Mouse (Mus musculus): ENCODE results near the gene Gm21985. TPM values are rescaled to one million over a fixed set of nuclear protein-coding genes. Genes with fewer than 3 reads are reported as not detected.

Gm21985 gene
- total RNA-seq (2014; rRNA removed): not detected in 2 replicates
- polyA plus RNA-seq (2012; rRNA removed): not detected in 2 replicates

- H3K4me3 ChIP-seq (ENCODE audit: insufficient read depth, low read depth, low read length): peak within 1 kb of the TSS; percentile 88
- peak; percentile 29 for DNase-seq (ENCODE audit: extremely low read depth, low read depth, low spot score)
- H3K4me1 ChIP-seq (ENCODE audit: control insufficient read depth, insufficient read depth, low read length): peaks cover 6% of the 10 kb centered on the region
- WGBS: 3% methylated on average over 11 of the region's 11 CpGs
- TF ChIP-seq POLR2A (IDR thresholded peaks at IDR 0.05; ENCODE audit: extremely low read depth, insufficient read depth, low read length) (no peak), CTCF (IDR thresholded peaks at IDR 0.05; ENCODE audit: low read depth, low read length) (no peak)
- H3K79me2 ChIP-seq (ENCODE audit: control insufficient read depth, insufficient read depth, low read length): peaks cover 8% of the 10 kb centered on the region; the same call in 1 of the 2 replicates
- peak within 1 kb of the TSS; percentile 87 for H3K9ac ChIP-seq (ENCODE audit: low read depth, low read length)
- H3K27ac ChIP-seq (replicated peaks; ENCODE audit: insufficient read depth, low read depth, low read length): peak within 1 kb of the TSS; percentile 64
- H3K36me3 ChIP-seq (ENCODE audit: control insufficient read depth, insufficient read depth, low read length): no peaks in the 10 kb centered on the region
- no peaks in the 10 kb centered on the region for H3K27me3 ChIP-seq (ENCODE audit: control insufficient read depth, insufficient read depth, low read length)
Observed at GRCm38 (mm10) chr2:112266242-112266592, at the start of gene Gm21985. Gm21985 (plus strand) TSS chr2:112266314.

- Histone ChIP-seq H3K4me3 (ENCODE audit: insufficient read depth, low read depth, low read length) (no peak overlapping the region), H3K27me3 (ENCODE audit: control insufficient read depth, insufficient read depth, low read length) (no peaks in the 10 kb centered on the region), H3K36me3 (ENCODE audit: control insufficient read depth, insufficient read depth, low read length) (no peaks in the 10 kb centered on the region), H3K79me2 (ENCODE audit: control insufficient read depth, insufficient read depth, low read length) (no peaks in the 10 kb centered on the region), H3K9ac (ENCODE audit: low read depth, low read length) (no peak overlapping the region), H3K27ac (replicated peaks; ENCODE audit: insufficient read depth, low read depth, low read length) (no peak overlapping the region), H3K4me1 (ENCODE audit: control insufficient read depth, insufficient read depth, low read length) (no peaks in the 10 kb centered on the region)
- 72% methylated on average over 6 of the region's 6 CpGs for WGBS
- no peak for DNase-seq (ENCODE audit: extremely low read depth, low read depth, low spot score)
- TF ChIP-seq POLR2A (IDR thresholded peaks at IDR 0.05; ENCODE audit: extremely low read depth, insufficient read depth, low read length): no peak
- TF ChIP-seq CTCF (IDR thresholded peaks at IDR 0.05; ENCODE audit: low read depth, low read length): no peak
Observed at GRCm38 (mm10) chr2:112217614-112218013, 48.5 kb upstream of the Gm21985 start.

DNA sequence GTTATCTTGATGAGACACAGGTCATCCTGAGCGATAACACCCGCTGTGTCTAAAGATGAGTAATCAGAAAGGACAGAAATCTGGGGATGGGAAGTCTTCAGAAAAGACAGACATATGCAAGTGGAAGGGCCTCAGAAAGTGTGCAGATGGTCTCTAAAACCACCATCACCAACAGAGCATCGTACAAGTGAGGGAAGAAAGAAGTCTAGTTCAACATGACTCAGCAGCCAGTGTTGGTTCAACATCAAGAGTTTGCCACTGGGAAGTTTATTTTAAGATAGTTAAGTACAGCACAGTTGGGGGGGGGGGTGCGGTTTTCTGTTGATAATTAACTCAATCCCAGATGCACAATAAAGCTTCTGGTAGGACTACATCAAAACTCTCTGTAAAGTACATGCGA, 45.2 kb upstream of the Gm21985 start:
- no peak for DNase-seq (ENCODE audit: extremely low read depth, low read depth, low spot score)
- no peaks in the 10 kb centered on the region for H3K36me3 ChIP-seq (ENCODE audit: control insufficient read depth, insufficient read depth, low read length)
- H3K79me2 ChIP-seq (ENCODE audit: control insufficient read depth, insufficient read depth, low read length): no peaks in the 10 kb centered on the region
- TF ChIP-seq POLR2A (IDR thresholded peaks at IDR 0.05; ENCODE audit: extremely low read depth, insufficient read depth, low read length): no peak
- H3K27ac ChIP-seq (replicated peaks; ENCODE audit: insufficient read depth, low read depth, low read length): no peak overlapping the region
- H3K27me3 ChIP-seq (ENCODE audit: control insufficient read depth, insufficient read depth, low read length): no peaks in the 10 kb centered on the region
- 63% methylated on average over 5 of the region's 5 CpGs for WGBS
- no peaks in the 10 kb centered on the region for H3K4me1 ChIP-seq (ENCODE audit: control insufficient read depth, insufficient read depth, low read length)
- no peak overlapping the region for H3K9ac ChIP-seq (ENCODE audit: low read depth, low read length)
- H3K4me3 ChIP-seq (ENCODE audit: insufficient read depth, low read depth, low read length): no peak overlapping the region

- no peaks in the 10 kb centered on the region for H3K79me2 ChIP-seq (ENCODE audit: control insufficient read depth, insufficient read depth, low read length)
- no peak for TF ChIP-seq CTCF (IDR thresholded peaks at IDR 0.05; ENCODE audit: low read depth, low read length)
- no peak for TF ChIP-seq POLR2A (IDR thresholded peaks at IDR 0.05; ENCODE audit: extremely low read depth, insufficient read depth, low read length)
Observed at GRCm38 (mm10) chr2:112222607-112223006, 43.5 kb upstream of the Gm21985 start.

GRCm38 (mm10) chr2:112224356-112224755, 41.8 kb upstream of the Gm21985 start:
- 72% methylated on average over 4 of the region's 4 CpGs for WGBS
- Histone ChIP-seq H3K9ac (ENCODE audit: low read depth, low read length) (no peak overlapping the region), H3K27ac (replicated peaks; ENCODE audit: insufficient read depth, low read depth, low read length) (no peak overlapping the region), H3K4me1 (ENCODE audit: control insufficient read depth, insufficient read depth, low read length) (no peaks in the 10 kb centered on the region), H3K36me3 (ENCODE audit: control insufficient read depth, insufficient read depth, low read length) (no peaks in the 10 kb centered on the region), H3K4me3 (ENCODE audit: insufficient read depth, low read depth, low read length) (no peak overlapping the region), H3K27me3 (ENCODE audit: control insufficient read depth, insufficient read depth, low read length) (no peaks in the 10 kb centered on the region), H3K79me2 (ENCODE audit: control insufficient read depth, insufficient read depth, low read length) (no peaks in the 10 kb centered on the region)
- no peak for TF ChIP-seq POLR2A (IDR thresholded peaks at IDR 0.05; ENCODE audit: extremely low read depth, insufficient read depth, low read length)
- TF ChIP-seq CTCF (IDR thresholded peaks at IDR 0.05; ENCODE audit: low read depth, low read length): no peak
- no peak for DNase-seq (ENCODE audit: extremely low read depth, low read depth, low spot score)

More at GRCm38 (mm10) chr2:112222607-112223006, 43.5 kb upstream of the Gm21985 start:
- H3K4me3 ChIP-seq (ENCODE audit: insufficient read depth, low read depth, low read length): no peak overlapping the region
- H3K4me1 ChIP-seq (ENCODE audit: control insufficient read depth, insufficient read depth, low read length): no peaks in the 10 kb centered on the region
- no peak for DNase-seq (ENCODE audit: extremely low read depth, low read depth, low spot score)
- no peaks in the 10 kb centered on the region for H3K36me3 ChIP-seq (ENCODE audit: control insufficient read depth, insufficient read depth, low read length)
- no peak overlapping the region for H3K27ac ChIP-seq (replicated peaks; ENCODE audit: insufficient read depth, low read depth, low read length)
- H3K9ac ChIP-seq (ENCODE audit: low read depth, low read length): no peak overlapping the region
- WGBS: 67% methylated on average over 5 of the region's 5 CpGs
- H3K27me3 ChIP-seq (ENCODE audit: control insufficient read depth, insufficient read depth, low read length): no peaks in the 10 kb centered on the region

DNA sequence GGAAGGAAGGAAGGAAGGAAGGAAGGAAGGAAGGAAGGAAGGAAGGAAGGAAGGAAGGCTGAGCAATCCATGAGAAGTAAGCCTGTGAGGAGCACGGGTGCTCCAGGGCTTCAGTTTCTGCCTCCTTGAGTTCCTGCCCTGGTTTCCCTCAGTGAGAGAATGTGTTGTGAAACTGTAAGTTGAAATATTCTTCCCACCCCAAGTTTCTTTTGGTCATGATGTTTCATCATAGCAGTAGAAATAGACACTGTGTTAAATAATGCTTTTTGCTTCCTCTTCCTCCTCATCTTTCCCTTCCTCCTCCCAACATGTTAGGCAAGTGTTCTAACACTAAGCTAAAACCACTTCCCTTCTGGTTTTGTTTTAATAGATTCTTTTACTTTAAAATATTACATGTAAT, 33.5 kb upstream of the Gm21985 start:
- H3K4me3 ChIP-seq (ENCODE audit: insufficient read depth, low read depth, low read length): no peak overlapping the region
- H3K9ac ChIP-seq (ENCODE audit: low read depth, low read length): no peak overlapping the region
- H3K27me3 ChIP-seq (ENCODE audit: control insufficient read depth, insufficient read depth, low read length): no peaks in the 10 kb centered on the region
- WGBS: 71% methylated on average over 1 of the region's 1 CpGs
- no peaks in the 10 kb centered on the region for H3K4me1 ChIP-seq (ENCODE audit: control insufficient read depth, insufficient read depth, low read length)
- DNase-seq (ENCODE audit: extremely low read depth, low read depth, low spot score): peak; percentile 44
- TF ChIP-seq CTCF (IDR thresholded peaks at IDR 0.05; ENCODE audit: low read depth, low read length) (no peak), POLR2A (IDR thresholded peaks at IDR 0.05; ENCODE audit: extremely low read depth, insufficient read depth, low read length) (no peak)
- no peaks in the 10 kb centered on the region for H3K79me2 ChIP-seq (ENCODE audit: control insufficient read depth, insufficient read depth, low read length)
- no peaks in the 10 kb centered on the region for H3K36me3 ChIP-seq (ENCODE audit: control insufficient read depth, insufficient read depth, low read length)
- H3K27ac ChIP-seq (replicated peaks; ENCODE audit: insufficient read depth, low read depth, low read length): no peak overlapping the region
